Mouse (Mus musculus): ENCODE results near the gene Foxp1. TPM values are rescaled to one million over a fixed set of nuclear protein-coding genes. Genes with fewer than 3 reads are reported as not detected.

Gene Foxp1
- polyA plus RNA-seq, 1 experiment, result 162 TPM

DNA sequence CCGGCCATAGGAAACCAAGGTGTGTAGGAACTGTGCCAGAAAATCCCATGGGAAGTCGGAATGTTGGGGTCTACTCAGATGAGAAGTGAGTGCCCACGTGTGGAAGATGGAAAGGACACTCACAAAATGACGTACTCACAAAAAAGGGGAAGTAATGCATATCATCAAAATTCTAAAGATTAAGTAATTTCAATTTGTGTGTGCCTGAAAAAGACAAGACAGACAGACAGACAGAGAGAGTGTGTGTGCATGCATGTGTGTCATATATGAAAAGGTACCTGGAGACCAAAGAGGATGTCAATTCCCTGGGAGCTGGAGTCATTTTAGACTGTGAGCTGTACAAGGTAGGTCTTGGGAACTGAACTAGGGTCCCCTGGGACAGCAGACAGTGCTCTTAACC lies 444.4 kb downstream of the Foxp1 start:
- WGBS, result 63% methylated on average over 4 of the region's 4 CpGs
- Histone ChIP-seq H3K27me3 (ENCODE audit: control insufficient read depth, insufficient read depth, low read length) (no peaks in the 10 kb centered on the region), H3K4me3 (ENCODE audit: extremely low read depth, insufficient read depth, insufficient read length) (no peak overlapping the region), H3K4me1 (ENCODE audit: control insufficient read depth, insufficient read depth, insufficient read length) (no peaks in the 10 kb centered on the region; the same call in 1 of the 2 replicates), H3K27ac (ENCODE audit: insufficient read depth, low read length) (no peak overlapping the region), H3K36me3 (ENCODE audit: control insufficient read depth, insufficient read depth, low read length) (peaks cover 30% of the 10 kb centered on the region)
- DNase-seq (ENCODE audit: low read depth in 1 of 2, low spot score in 2 of 2), result no peak
- TF ChIP-seq CTCF (IDR thresholded peaks at IDR 0.05; ENCODE audit: extremely low read depth, insufficient read depth, insufficient read length, insufficient replicate concordance), result no peak
- TF ChIP-seq POLR2A (IDR thresholded peaks at IDR 0.05; ENCODE audit: low read depth, low read length), result no peak

DNA sequence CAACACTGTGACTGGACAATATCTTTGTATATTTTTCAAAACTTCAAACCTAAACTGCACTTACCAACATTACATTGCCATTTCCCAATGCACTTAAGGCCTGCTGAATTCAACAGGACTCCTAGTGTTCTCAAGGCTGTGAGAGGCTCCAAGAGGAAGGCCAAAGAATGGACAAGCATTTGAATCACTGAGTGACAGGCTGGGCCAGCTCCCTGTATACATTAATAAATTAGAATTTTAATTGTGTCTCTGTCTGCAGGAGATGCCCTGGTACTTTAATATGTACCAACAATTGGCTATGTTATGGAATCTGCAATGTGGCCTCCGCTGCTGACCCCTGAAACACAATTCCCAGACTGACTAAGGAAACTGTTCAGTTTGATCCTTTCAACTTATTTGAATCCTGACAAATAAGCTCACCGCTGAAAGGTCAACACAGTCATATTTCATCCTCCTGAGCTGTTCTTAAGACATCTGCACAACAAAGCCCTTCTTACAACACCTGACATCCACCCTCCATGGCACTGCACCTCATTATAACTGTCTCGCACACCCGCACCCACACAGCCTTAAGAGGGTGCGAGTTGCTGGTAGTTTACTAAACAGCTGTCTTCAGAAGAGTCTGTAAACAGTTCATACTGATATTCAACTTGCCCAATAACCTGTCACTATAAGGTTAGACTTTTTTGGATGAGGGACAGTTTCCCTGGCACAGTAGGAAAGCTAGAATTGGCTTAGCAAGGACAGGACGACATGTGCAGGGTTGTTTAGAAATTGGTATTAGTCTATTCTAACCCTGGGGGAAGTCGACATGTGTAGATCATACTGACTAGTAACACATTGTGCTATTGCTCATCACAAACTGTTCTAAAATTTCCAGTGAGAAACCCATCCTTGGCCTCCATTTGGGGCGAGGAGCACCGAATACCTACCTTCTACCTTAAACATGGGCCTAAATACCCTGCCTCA lies 448.9 kb downstream of the Foxp1 start:
- Histone ChIP-seq H3K27me3 (ENCODE audit: control insufficient read depth, insufficient read depth, low read length) (no peaks in the 10 kb centered on the region), H3K27ac (ENCODE audit: insufficient read depth, low read length) (no peak overlapping the region), H3K4me1 (ENCODE audit: control insufficient read depth, insufficient read depth, insufficient read length) (no peaks in the 10 kb centered on the region), H3K36me3 (ENCODE audit: control insufficient read depth, insufficient read depth, low read length) (peaks cover 48% of the 10 kb centered on the region), H3K4me3 (ENCODE audit: extremely low read depth, insufficient read depth, insufficient read length) (no peak overlapping the region)
- 95% methylated on average over 9 of the region's 9 CpGs for WGBS
- TF ChIP-seq CTCF (IDR thresholded peaks at IDR 0.05; ENCODE audit: extremely low read depth, insufficient read depth, insufficient read length, insufficient replicate concordance), result no peak
- TF ChIP-seq POLR2A (IDR thresholded peaks at IDR 0.05; ENCODE audit: low read depth, low read length), result no peak
- DNase-seq (ENCODE audit: low read depth in 1 of 2, low spot score in 2 of 2), result no peak

DNA sequence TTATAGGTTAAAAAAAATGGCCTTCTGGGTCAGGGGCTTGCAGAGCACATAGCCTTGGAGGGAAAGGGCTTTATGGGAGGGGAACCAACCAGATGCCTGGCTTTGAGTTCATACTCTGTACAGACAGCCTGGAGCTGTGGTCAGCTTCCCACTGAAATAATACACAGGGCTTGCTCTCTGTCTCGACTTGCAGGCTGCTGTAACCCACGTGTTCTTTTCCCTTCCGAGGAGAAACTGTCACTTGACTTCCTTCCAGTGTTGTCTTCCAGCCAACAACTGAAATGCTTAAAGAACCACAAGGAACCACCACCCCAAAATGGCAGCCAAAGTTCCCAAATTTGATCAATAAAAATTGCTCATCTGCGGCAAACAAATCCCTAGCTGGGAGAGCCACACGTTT lies 451.8 kb downstream of the Foxp1 start:
- WGBS, result 51% methylated on average over 5 of the region's 5 CpGs
- Histone ChIP-seq H3K27ac (ENCODE audit: insufficient read depth, low read length) (no peak overlapping the region), H3K27me3 (ENCODE audit: control insufficient read depth, insufficient read depth, low read length) (no peaks in the 10 kb centered on the region), H3K4me3 (ENCODE audit: extremely low read depth, insufficient read depth, insufficient read length) (no peak overlapping the region), H3K36me3 (ENCODE audit: control insufficient read depth, insufficient read depth, low read length) (peaks cover 46% of the 10 kb centered on the region), H3K4me1 (ENCODE audit: control insufficient read depth, insufficient read depth, insufficient read length) (no peaks in the 10 kb centered on the region)
- DNase-seq (ENCODE audit: low read depth in 1 of 2, low spot score in 2 of 2), result no peak
- TF ChIP-seq POLR2A (IDR thresholded peaks at IDR 0.05; ENCODE audit: low read depth, low read length) (no peak), CTCF (IDR thresholded peaks at IDR 0.05; ENCODE audit: extremely low read depth, insufficient read depth, insufficient read length, insufficient replicate concordance) (no peak)

DNA sequence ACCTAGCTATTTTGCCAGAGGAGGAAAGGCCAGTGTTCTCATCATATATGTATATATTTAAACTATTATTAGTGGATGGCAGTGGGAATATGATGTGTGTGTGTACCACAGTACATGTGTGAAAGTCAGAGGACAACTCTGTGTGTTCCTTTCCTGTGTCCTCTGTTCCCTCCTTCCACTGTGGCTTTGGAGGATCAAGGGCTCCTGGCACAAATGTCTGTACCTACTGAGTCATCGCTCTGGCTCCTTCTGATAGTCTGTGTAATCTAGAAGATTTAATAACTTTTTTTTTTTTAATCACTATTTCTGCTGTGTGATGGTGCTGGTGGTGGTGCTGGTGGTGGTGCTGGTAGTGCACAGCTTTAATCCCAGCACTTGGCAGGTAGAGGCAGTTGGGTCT lies 452.8 kb downstream of the Foxp1 start:
- no peaks in the 10 kb centered on the region for H3K27me3 ChIP-seq (ENCODE audit: control insufficient read depth, insufficient read depth, low read length)
- WGBS, result 97% methylated on average over 1 of the region's 1 CpGs
- H3K36me3 ChIP-seq (ENCODE audit: control insufficient read depth, insufficient read depth, low read length), result peaks cover 37% of the 10 kb centered on the region

DNA sequence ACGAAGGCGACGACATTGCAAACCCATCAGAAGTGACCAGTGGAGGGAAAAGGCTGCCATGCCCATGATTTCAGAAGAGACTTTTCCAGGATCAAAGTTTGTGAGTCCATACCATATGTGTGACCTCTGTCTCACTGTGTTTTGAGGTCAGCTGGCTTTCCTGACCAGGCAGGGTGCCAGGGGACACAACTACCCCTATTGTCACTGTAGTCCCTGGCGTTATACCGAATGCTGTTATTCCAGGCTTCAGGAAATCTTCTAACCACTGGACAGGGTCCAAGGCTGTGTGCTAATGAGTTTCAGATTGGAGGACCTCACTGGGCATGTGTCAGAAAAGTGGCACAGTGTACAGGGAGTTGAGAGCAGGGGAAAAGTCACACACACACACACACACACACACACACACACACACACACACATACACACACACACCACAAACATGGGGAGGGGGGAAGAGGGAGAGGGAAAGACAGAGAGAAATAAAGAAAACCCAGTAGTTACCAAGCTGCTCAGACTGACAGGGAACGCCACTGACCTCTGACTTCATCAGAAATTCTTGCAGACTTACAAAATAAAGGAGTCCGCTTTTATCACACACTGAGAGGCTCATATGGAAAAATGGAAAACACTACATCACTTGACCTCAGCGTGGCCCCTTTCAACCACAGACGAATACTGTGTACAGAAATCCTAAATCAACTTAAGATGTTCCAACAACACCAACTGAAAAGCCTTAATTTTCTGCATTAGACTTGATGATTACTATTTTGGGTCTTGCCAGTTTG lies 456.8 kb downstream of the Foxp1 start:
- Histone ChIP-seq H3K27me3 (ENCODE audit: control insufficient read depth, insufficient read depth, low read length) (no peaks in the 10 kb centered on the region), H3K36me3 (ENCODE audit: control insufficient read depth, insufficient read depth, low read length) (peaks cover 30% of the 10 kb centered on the region), H3K4me1 (ENCODE audit: control insufficient read depth, insufficient read depth, insufficient read length) (no peaks in the 10 kb centered on the region; the same call in 1 of the 2 replicates), H3K27ac (ENCODE audit: insufficient read depth, low read length) (no peak overlapping the region), H3K4me3 (ENCODE audit: extremely low read depth, insufficient read depth, insufficient read length) (no peak overlapping the region)
- DNase-seq (ENCODE audit: low read depth in 1 of 2, low spot score in 2 of 2), result no peak
- TF ChIP-seq POLR2A (IDR thresholded peaks at IDR 0.05; ENCODE audit: low read depth, low read length), result no peak
- no peak for TF ChIP-seq CTCF (IDR thresholded peaks at IDR 0.05; ENCODE audit: extremely low read depth, insufficient read depth, insufficient read length, insufficient replicate concordance)
- 93% methylated on average over 9 of the region's 9 CpGs for WGBS

More for the DNA sequence above, 452.8 kb downstream of the Foxp1 start:
- H3K4me3 ChIP-seq (ENCODE audit: extremely low read depth, insufficient read depth, insufficient read length), result no peak overlapping the region
- H3K27ac ChIP-seq (ENCODE audit: insufficient read depth, low read length), result no peak overlapping the region
- no peak for DNase-seq (ENCODE audit: low read depth in 1 of 2, low spot score in 2 of 2)
- no peaks in the 10 kb centered on the region for H3K4me1 ChIP-seq (ENCODE audit: control insufficient read depth, insufficient read depth, insufficient read length)
- TF ChIP-seq CTCF (IDR thresholded peaks at IDR 0.05; ENCODE audit: extremely low read depth, insufficient read depth, insufficient read length, insufficient replicate concordance) (no peak), POLR2A (IDR thresholded peaks at IDR 0.05; ENCODE audit: low read depth, low read length) (no peak)

DNA sequence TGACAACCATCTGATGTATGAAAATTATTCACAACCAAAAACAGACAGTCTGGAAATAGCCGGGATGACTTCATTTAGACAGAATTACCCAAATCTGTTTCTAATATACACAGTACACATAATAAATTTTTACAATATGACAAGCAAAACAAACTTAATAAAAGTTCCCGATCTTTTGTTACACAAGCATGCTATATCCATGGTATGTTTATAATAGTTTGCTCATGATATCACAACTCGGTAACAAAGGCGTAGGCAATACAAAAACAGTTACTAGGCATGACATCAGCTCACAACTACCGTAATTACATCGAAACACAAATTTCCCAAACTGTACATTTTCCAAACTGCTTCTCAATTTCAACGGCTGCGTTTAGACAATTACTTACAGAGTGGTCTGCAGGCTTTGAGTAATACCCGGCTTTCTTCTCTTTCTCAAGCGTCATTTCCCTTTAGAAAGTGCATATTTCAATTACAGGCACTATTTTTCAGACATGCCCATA lies 458.5 kb downstream of the Foxp1 start:
- WGBS, result 86% methylated on average over 10 of the region's 10 CpGs
- Histone ChIP-seq H3K27me3 (ENCODE audit: control insufficient read depth, insufficient read depth, low read length) (no peaks in the 10 kb centered on the region), H3K4me1 (ENCODE audit: control insufficient read depth, insufficient read depth, insufficient read length) (no peaks in the 10 kb centered on the region; the same call in 1 of the 2 replicates), H3K27ac (ENCODE audit: insufficient read depth, low read length) (no peak overlapping the region), H3K36me3 (ENCODE audit: control insufficient read depth, insufficient read depth, low read length) (peaks cover 20% of the 10 kb centered on the region), H3K4me3 (ENCODE audit: extremely low read depth, insufficient read depth, insufficient read length) (no peak overlapping the region)
- no peak for DNase-seq (ENCODE audit: low read depth in 1 of 2, low spot score in 2 of 2)
- TF ChIP-seq POLR2A (IDR thresholded peaks at IDR 0.05; ENCODE audit: low read depth, low read length), result no peak
- no peak for TF ChIP-seq CTCF (IDR thresholded peaks at IDR 0.05; ENCODE audit: extremely low read depth, insufficient read depth, insufficient read length, insufficient replicate concordance)
